Mouse (Mus musculus) liver, adult 2 months (tissue): Measurements from ENCODE around the gene Nqo2. TPM values are rescaled to one million over a fixed set of nuclear protein-coding genes. Genes with fewer than 3 reads are reported as not detected.
A peak's percentile ranks its signal among the peaks of the same experiment; 100 is the strongest.

ENCODE experiments used
- DNase-seq: peaks from one replicate; pipeline ENCODE4 v3.0.0-alpha.2; 2011; ENCODE audit warnings: low read depth, low spot score; ENCODE audit errors: extremely low read depth
- H3K27ac ChIP-seq: fragments of 200-500 bp; replicated peaks from 2 replicates; pipeline ENCODE4 v1.5.1; 2012; ENCODE audit warnings: low read depth, mild to moderate bottlenecking, control low read depth, inconsistent platforms, low read length; ENCODE audit not compliant: insufficient read depth
- H3K27me3 ChIP-seq: fragments of 200-500 bp; 2 replicates; pipeline ENCODE4 v1.6.1; 2012; ENCODE audit warnings: mild to moderate bottlenecking, moderate library complexity, low read length, inconsistent platforms; ENCODE audit not compliant: control insufficient read depth, insufficient read depth
- H3K36me3 ChIP-seq: fragments of 200-500 bp; 2 replicates; pipeline ENCODE4 v1.6.1; 2012; ENCODE audit warnings: low read length, inconsistent platforms; ENCODE audit not compliant: control insufficient read depth, insufficient read depth
- H3K4me1 ChIP-seq: fragments of 200-500 bp; 2 replicates; pipeline ENCODE4 v1.6.1; 2011; ENCODE audit warnings: low read length; ENCODE audit not compliant: control insufficient read depth, insufficient read depth
- H3K4me3 ChIP-seq: fragments of 200-500 bp; 2 replicates; pipeline ENCODE4 v1.5.1; 2011; ENCODE audit warnings: low read depth, mild to moderate bottlenecking, control low read depth, low read length, moderate library complexity; ENCODE audit not compliant: insufficient read depth
- H3K79me2 ChIP-seq: fragments of 200-500 bp; 2 replicates; pipeline ENCODE4 v1.6.1; 2012; ENCODE audit warnings: inconsistent platforms, mild to moderate bottlenecking, low read length, moderate library complexity; ENCODE audit not compliant: control insufficient read depth, insufficient read depth
- H3K9ac ChIP-seq: fragments of 200-500 bp; 2 replicates; pipeline ENCODE4 v1.6.1; 2012; ENCODE audit warnings: low read depth, mild to moderate bottlenecking, control low read depth, inconsistent platforms, low read length
- CTCF ChIP-seq: fragments of 200-500 bp; IDR thresholded peaks from 2 replicates; pipeline ENCODE4 v1.5.1; 2011; ENCODE audit warnings: low read depth, low read length, control low read depth
- POLR2A ChIP-seq: fragments of 200-500 bp; IDR thresholded peaks from 2 replicates; pipeline ENCODE4 v1.6.1; 2011; ENCODE audit warnings: low read length, control low read depth; ENCODE audit not compliant: insufficient read depth; ENCODE audit errors: extremely low read depth
- WGBS: fragments of 180-500 bp; shearing (Covaris S2); methylation state at CpG from one replicate; pipeline ENCODE4 v1.1.7; 2018; 5-methylcytosine and 5-hydroxymethylcytosine counted together
- polyA plus RNA-seq: library from polyadenylated mRNA; depleted of rRNA; stranded (reverse); fragments of >200 nt; gene quantifications from 2 replicates; pipeline ENCODE4 v1.2.3, GENCODE M21; 2012
- total RNA-seq: library from RNA; depleted of rRNA; stranded (reverse); fragments of >200 nt; gene quantifications from 2 replicates; pipeline ENCODE4 v1.2.3, GENCODE M21; 2014

The Nqo2 gene
- total and polyA plus RNA-seq, 2 experiments = 32.7 to 81.7 TPM

DNA sequence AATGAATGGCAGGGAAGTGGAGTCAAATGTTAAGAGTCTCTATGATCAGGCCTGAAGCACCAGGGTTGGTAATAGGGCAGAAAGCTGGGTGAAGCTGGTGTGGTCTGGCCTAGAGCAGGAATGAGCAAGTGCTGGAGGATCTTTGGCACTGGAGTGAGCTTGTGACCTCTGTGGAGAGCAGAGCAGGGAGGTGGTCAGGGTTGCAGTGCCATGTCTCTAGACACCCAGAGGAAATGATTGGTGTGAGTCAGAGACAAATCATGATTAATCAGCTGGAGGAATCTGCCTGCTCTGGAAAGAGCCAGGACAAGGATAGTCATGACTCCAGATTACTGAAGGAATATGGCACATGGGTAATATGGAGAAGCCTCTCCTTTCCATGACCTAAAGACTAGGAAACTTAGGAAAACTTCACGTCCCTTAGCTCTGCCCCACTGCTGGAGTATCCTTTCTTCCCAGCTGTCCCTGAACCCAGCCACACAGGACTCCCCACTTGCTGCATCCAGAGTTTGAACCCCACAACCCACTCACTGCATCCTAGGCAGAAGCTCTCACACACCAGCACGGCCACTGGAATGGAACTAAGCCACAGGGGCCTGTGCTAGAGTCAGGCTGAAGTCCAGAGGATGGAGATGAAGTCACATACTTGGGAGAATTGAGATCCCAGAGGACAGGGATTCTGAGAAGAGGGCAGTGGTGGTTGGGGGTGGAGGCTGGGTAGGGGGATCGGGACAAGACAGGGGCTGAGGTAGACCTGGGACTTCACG lies 13.0 kb upstream of the Nqo2 start:
- H3K9ac ChIP-seq = no peak overlapping the region

DNA sequence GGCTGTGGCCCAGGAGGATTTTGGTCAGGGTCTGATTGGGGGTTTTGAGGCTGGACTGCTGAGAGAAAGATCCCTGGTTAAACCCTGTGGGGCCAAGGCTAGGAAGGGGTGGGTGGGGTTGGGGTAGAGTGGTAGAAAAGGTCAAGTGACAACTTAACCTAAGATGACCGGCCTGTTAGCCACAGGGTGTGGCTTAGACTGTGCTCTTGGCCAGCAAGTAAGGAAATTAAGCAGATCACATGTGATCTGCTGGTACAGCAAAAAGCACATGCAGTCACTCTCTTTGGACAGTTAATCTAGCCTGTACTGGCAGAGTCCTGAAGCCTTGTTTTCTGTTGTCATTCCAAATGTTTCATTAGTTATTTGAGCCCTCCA lies 12.4 kb upstream of the Nqo2 start:
- Histone ChIP-seq H3K27ac (no peak overlapping the region), H3K9ac (no peak overlapping the region), H3K27me3 (no peaks in the 10 kb centered on the region), H3K36me3 (no peaks in the 10 kb centered on the region), H3K4me3 (no peak overlapping the region), H3K4me1 (no peaks in the 10 kb centered on the region), H3K79me2 (no peaks in the 10 kb centered on the region)
- WGBS = 69% methylated on average over 1 of the region's 1 CpGs
- TF ChIP-seq POLR2A = no peak
- no peak for TF ChIP-seq CTCF
- DNase-seq = no peak

More for the DNA sequence above, 13.0 kb upstream of the Nqo2 start:
- DNase-seq = no peak
- Histone ChIP-seq H3K27me3 (no peaks in the 10 kb centered on the region), H3K79me2 (no peaks in the 10 kb centered on the region), H3K4me3 (no peak overlapping the region), H3K4me1 (no peaks in the 10 kb centered on the region), H3K27ac (no peak overlapping the region), H3K36me3 (no peaks in the 10 kb centered on the region)
- WGBS = 96% methylated on average over 4 of the region's 4 CpGs
- TF ChIP-seq CTCF (no peak), POLR2A (no peak)

DNA sequence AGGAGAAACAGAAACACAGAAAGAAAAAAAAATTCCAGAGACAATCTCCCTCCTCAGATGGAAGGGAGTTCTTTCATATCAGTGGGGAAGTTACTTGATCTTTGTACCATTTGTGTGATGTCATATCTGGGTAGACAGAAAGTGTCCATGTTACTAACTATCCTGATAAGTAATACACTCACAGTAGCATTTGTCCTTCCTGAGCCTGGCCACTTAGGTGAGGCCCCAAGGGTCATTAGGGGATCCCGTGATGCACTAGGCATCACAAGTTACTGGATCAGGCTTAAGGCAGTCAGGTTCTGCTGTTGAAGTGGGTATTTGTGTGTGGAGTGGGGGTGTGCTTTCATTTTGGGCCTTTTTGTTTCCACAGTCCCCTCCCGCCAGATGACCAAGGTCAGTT lies 11.5 kb upstream of the Nqo2 start:
- Histone ChIP-seq H3K27ac (no peak overlapping the region), H3K27me3 (no peaks in the 10 kb centered on the region), H3K79me2 (no peaks in the 10 kb centered on the region), H3K4me3 (no peak overlapping the region), H3K9ac (no peak overlapping the region), H3K4me1 (peaks cover 3% of the 10 kb centered on the region; the same call in 1 of the 2 replicates), H3K36me3 (no peaks in the 10 kb centered on the region)
- TF ChIP-seq CTCF (no peak), POLR2A (no peak)
- 88% methylated on average over 2 of the region's 2 CpGs for WGBS
- no peak for DNase-seq

DNA sequence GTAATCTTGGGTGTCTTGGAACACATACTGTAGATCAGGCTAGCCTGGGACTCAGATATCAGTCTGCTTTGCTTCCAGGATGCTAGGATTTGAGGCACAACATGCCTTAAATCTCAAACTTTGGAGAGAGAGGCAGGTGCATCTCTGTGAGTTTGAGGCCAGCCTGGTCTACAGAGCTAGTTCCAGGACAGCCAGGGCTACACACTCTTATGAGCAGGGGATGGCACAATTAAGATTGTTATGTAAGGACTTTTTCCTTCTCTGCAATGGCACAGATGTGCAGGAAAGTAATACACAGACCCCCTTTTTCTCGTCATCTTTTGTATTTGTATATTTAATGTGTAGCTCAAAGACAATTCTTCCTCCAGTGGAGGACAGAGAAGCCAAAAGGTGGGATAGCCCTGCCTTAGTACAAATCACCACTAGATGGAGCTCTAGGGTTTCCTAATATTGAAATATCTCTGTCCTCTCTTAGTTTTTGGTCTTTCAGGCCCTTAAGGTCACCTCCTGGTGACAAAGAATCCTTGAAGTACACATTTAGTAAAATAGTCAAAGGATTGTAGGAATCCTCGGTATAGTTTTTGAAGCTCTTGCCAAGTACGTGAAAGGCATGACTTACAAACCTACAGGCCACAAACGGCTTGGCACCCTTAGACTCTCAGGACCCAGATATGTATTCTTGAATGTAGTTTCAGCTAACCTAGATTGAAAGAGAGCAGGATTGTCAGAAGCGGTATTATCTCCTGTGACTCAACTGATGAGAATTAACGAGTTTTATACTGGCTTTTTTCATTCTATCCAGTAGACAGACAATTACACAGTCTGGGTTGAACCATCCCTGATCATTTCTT lies 7.7 kb upstream of the Nqo2 start:
- H3K27me3 ChIP-seq = no peaks in the 10 kb centered on the region
- no peak overlapping the region for H3K4me3 ChIP-seq
- peak; percentile 54 for DNase-seq
- H3K36me3 ChIP-seq = no peaks in the 10 kb centered on the region
- peaks cover 6% of the 10 kb centered on the region; the same call in 1 of the 2 replicates for H3K4me1 ChIP-seq
- no peak overlapping the region for H3K9ac ChIP-seq
- H3K79me2 ChIP-seq = no peaks in the 10 kb centered on the region
- TF ChIP-seq CTCF = peak; percentile 45
- no peak for TF ChIP-seq POLR2A
- whole genome bisulfite sequencing = 35% methylated on average over 6 of the region's 6 CpGs
- peak overlapping the region; percentile 64; the same call in 1 of the 2 replicates for H3K27ac ChIP-seq

DNA sequence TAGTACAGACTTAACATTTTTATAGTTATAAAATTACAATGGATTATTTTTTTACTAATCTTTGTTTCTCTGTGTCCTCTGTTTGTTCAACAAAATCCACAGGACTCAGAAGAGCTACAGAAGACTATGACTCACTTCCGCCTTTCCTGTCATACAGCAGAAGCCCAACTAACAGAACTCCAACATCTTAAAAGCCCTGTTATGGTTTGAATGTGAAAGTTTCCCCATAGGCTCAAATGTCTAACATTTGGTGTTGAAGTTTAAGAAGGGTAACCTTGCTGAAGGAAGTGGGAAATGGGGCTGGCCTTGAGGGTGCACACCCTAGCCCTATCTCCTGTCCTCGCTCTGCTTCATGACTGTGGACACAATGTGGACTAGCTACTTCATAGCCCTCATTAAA lies 4.7 kb upstream of the Nqo2 start:
- Histone ChIP-seq H3K27ac (no peak overlapping the region), H3K4me1 (peaks cover 6% of the 10 kb centered on the region; the same call in 1 of the 2 replicates), H3K79me2 (no peaks in the 10 kb centered on the region), H3K27me3 (no peaks in the 10 kb centered on the region), H3K36me3 (no peaks in the 10 kb centered on the region), H3K9ac (no peak overlapping the region), H3K4me3 (no peak overlapping the region)
- DNase-seq = no peak
- TF ChIP-seq POLR2A (no peak), CTCF (no peak)
- 87% methylated on average over 2 of the region's 2 CpGs for WGBS
